Mouse (Mus musculus): Measurements from ENCODE around the gene Rpa1.

- TF ChIP-seq GATA1 (IDR thresholded peaks at IDR 0.05; ENCODE audit: borderline replicate concordance, low read length) (no peak), FLI1 (IDR thresholded peaks at IDR 0.05; ENCODE audit: low read length) (no peak)
Measured at GRCm38 (mm10) chr11:75289120-75289519, 59.0 kb downstream of the Rpa1 start.
